Mouse (Mus musculus): ENCODE measurements around the gene Nell1.

DNA sequence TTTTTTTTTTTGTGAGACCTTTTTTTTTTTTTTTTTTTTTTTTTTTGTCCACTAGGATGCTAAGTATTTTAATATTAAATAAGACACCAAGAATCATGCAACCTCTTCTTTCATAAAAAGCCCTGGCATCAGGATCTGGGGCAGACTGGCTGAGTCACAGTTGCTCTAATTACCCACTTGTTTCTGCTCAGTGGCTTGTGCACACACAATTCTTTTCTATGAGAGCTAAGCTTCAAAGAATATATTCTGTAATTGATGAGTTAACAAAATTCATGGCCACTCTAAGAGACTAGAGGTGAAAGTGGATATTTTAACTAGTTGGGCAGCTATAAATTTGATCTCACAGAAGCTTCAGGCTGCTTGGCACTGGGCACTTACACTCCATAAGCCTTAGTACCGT, 873.3 kb downstream of the Nell1 start:
- no peak for TF ChIP-seq CTCF (IDR thresholded peaks at IDR 0.05; ENCODE audit: control insufficient read depth, insufficient read depth, insufficient replicate concordance, low read depth, low read length)
- no peak for TF ChIP-seq POLR2A (IDR thresholded peaks at IDR 0.05; ENCODE audit: control insufficient read depth, low read depth, low read length)

Measured in testis, adult 2 months (tissue).